Mouse (Mus musculus) kidney, adult 2 months (tissue): ENCODE data around the gene Tjp2. TPM values are rescaled to one million over a fixed set of nuclear protein-coding genes. Genes with fewer than 3 reads are reported as not detected.
A peak's percentile ranks its signal among the peaks of the same experiment; 100 is the strongest.

ENCODE experiments used
- DNase-seq: peaks from one replicate; pipeline ENCODE4 v3.0.0; 2021
- H3K27ac ChIP-seq: fragments of 200-500 bp; 2 replicates; pipeline ENCODE4 v1.5.1; 2012; ENCODE audit warnings: low read depth, low read length, control low read depth, inconsistent platforms; ENCODE audit not compliant: insufficient read depth
- H3K27me3 ChIP-seq: fragments of 200-500 bp; replicated peaks from 2 replicates; pipeline ENCODE4 v1.6.1; 2012; ENCODE audit warnings: mild to moderate bottlenecking, moderate library complexity, low read length, inconsistent platforms; ENCODE audit not compliant: control insufficient read depth, insufficient read depth
- H3K36me3 ChIP-seq: fragments of 200-500 bp; 2 replicates; pipeline ENCODE4 v1.6.1; 2012; ENCODE audit warnings: mild to moderate bottlenecking, moderate library complexity, low read length, inconsistent platforms; ENCODE audit not compliant: control insufficient read depth, insufficient read depth
- H3K4me1 ChIP-seq: fragments of 200-500 bp; 2 replicates; pipeline ENCODE4 v1.6.1; 2011; ENCODE audit warnings: low read length; ENCODE audit not compliant: control insufficient read depth, insufficient read depth
- H3K4me3 ChIP-seq: fragments of 200-500 bp; 2 replicates; pipeline ENCODE4 v1.5.1; 2011; ENCODE audit warnings: mild to moderate bottlenecking, low read depth, low read length, control low read depth; ENCODE audit not compliant: insufficient read depth
- CTCF ChIP-seq: fragments of 200-500 bp; conservative IDR thresholded peaks from 2 replicates; pipeline ENCODE4 v1.5.1; 2011; ENCODE audit warnings: low read depth, mild to moderate bottlenecking, control low read depth, low read length, moderate library complexity, mixed read lengths; ENCODE audit not compliant: insufficient read depth, insufficient read length
- POLR2A ChIP-seq: fragments of 200-500 bp; IDR thresholded peaks from one replicate; pipeline ENCODE4 v1.6.1; 2011; ENCODE audit warnings: low read depth, low read length, control low read depth
- WGBS: fragments of 180-500 bp; shearing (Covaris S2); methylation state at CpG from one replicate; pipeline ENCODE4 v1.1.7; 2018; 5-methylcytosine and 5-hydroxymethylcytosine counted together
- polyA plus RNA-seq: library from polyadenylated mRNA; depleted of rRNA; stranded (reverse); fragments of >200 nt; gene quantifications from 2 replicates; pipeline ENCODE4 v1.2.3, GENCODE M21; 2012

Tjp2 gene
- polyA plus RNA-seq, 1 experiment, result 13.0 TPM

DNA sequence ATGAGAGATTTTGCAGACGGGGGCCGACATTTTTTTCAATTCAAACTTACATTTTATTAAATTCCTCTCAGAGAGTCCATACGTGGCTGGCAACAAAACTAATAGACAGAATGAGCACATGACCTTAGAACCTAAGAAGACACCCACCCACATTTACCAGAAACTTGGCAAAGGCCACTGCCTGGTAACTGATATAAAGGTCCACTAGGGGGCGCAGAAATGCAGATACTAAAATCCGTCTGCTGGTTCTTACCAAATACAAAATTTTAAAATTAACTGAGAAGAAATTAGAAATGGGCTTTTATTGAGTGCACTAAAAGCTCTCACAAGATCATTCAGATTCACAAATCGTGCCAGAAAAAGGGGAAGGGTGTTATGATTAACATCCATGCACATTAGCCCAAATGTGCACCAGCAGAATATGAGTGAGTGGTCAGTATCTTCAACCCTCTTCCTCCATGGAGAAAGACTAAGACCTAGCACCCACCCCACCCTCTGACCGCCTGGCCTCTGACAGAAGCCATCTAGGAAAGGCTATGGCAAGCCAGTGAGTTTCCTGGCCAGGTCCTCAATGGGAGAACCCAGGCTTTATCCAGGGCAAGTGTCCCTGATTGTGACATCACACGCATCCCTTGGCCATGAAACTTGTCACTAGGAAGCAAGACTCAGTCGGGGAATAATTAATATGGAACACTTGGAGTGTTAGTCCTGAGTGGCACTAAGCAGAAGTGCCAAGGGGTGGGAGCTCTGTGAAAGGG lies 71.4 kb downstream of the Tjp2 start:
- H3K27me3 ChIP-seq, result no peaks in the 10 kb centered on the region
- TF ChIP-seq POLR2A (no peak), CTCF (peak; percentile 17; the same call in 1 of the 2 replicates)
- H3K4me3 ChIP-seq, result no peak overlapping the region
- 48% methylated on average over 9 of the region's 9 CpGs for WGBS
- H3K4me1 ChIP-seq, result peaks cover 19% of the 10 kb centered on the region
- peak; percentile 69 for DNase-seq
- H3K36me3 ChIP-seq, result no peaks in the 10 kb centered on the region
- H3K27ac ChIP-seq, result no peak overlapping the region

DNA sequence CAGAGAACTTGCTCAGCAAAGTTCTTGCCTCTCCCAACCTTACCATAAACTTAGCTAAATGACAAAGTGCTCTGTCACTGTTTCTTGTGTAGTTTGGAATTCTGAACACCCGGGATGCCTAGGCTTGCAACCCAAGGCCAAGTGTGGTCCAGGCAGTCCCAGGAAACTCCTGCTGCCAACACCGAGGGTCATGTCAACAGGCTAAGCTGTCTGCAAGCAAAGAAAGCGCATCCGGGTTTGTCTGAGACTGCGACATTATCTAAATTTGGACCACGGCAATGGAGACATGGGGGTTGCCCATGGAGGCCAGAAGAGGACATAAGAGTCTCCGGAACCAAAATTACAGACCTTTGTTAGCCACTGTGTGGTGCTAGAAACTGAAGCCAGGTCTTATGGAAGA lies 80.8 kb downstream of the Tjp2 start:
- 88% methylated on average over 7 of the region's 7 CpGs for WGBS
- no peak for DNase-seq
- no peaks in the 10 kb centered on the region for H3K27me3 ChIP-seq
- no peaks in the 10 kb centered on the region for H3K4me1 ChIP-seq
- H3K4me3 ChIP-seq, result no peak overlapping the region
- H3K27ac ChIP-seq, result no peak overlapping the region
- H3K36me3 ChIP-seq, result no peaks in the 10 kb centered on the region
- no peak for TF ChIP-seq CTCF
- no peak for TF ChIP-seq POLR2A

DNA sequence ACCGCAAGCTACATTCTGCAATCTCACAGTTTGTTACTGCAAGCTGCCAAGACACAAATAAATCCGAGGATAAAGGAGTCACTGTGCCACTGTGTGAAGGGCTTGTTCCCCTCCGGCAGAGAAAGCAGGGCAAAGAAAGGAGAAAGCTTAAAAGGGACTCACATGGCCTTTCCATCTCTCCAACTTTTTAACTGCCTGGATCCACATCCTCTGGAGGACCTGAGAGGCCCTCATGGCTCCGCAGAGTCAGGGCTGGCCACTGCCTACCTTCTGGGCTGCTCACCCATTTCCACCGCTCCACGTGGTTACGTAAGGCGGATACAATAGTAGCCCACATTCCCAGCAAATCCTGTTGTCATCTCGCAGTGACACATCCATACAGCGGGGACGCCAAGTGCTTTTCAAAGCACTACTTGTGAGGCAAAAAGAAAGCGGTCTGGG lies 82.2 kb downstream of the Tjp2 start:
- Histone ChIP-seq H3K36me3 (no peaks in the 10 kb centered on the region), H3K4me1 (no peaks in the 10 kb centered on the region), H3K4me3 (no peak overlapping the region), H3K27ac (no peak overlapping the region), H3K27me3 (no peaks in the 10 kb centered on the region)
- no peak for DNase-seq
- TF ChIP-seq CTCF (no peak), POLR2A (no peak)
- WGBS, result 91% methylated on average over 12 of the region's 12 CpGs

DNA sequence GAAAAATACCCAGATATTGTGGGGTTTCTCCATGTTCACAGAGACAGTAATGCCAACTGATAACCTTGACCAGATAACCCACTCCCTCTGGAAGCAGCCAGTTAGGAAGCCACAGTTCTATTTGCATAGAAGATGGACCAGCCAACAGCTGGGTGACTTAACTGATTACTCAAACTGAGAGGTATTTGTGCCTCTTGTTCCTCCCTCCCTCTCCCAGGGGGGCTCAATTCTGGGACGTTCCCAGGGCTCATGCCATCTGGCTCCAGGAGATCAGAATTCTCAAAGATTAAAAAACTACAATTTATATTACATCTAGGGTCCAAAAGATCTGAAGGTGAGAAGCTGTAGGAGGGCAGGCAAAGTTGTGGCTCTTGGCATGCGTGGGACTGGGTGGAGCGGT lies 84.5 kb downstream of the Tjp2 start:
- no peak overlapping the region for H3K4me3 ChIP-seq
- 74% methylated on average over 3 of the region's 3 CpGs for WGBS
- DNase-seq, result no peak
- TF ChIP-seq POLR2A, result no peak
- no peaks in the 10 kb centered on the region for H3K36me3 ChIP-seq
- H3K4me1 ChIP-seq, result no peaks in the 10 kb centered on the region
- H3K27me3 ChIP-seq, result no peaks in the 10 kb centered on the region
- no peak overlapping the region for H3K27ac ChIP-seq

DNA sequence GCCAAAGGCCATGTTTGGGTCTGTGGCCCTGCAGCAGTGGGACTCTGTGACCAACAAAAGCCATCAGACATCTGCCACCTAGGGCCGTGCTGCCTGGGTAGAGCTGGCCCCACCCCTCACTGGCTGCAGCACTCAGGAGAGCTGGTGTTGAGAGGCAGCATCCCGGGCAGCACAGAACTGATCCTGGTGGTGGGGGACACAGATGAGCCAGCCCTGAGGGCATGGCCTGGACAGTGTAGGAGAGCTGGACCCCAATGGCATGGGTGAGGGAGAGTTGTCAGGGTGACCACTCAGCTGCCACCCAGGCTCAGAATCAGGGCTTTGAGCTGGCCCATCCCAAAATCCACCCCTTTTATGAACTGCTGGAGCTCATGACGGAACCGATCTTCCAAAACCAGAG lies 87.4 kb downstream of the Tjp2 start:
- Histone ChIP-seq H3K27ac (no peak overlapping the region), H3K4me3 (no peak overlapping the region), H3K36me3 (no peaks in the 10 kb centered on the region), H3K4me1 (no peaks in the 10 kb centered on the region), H3K27me3 (no peaks in the 10 kb centered on the region)
- TF ChIP-seq CTCF (no peak), POLR2A (no peak)
- no peak for DNase-seq
- 66% methylated on average over 4 of the region's 4 CpGs for WGBS

DNA sequence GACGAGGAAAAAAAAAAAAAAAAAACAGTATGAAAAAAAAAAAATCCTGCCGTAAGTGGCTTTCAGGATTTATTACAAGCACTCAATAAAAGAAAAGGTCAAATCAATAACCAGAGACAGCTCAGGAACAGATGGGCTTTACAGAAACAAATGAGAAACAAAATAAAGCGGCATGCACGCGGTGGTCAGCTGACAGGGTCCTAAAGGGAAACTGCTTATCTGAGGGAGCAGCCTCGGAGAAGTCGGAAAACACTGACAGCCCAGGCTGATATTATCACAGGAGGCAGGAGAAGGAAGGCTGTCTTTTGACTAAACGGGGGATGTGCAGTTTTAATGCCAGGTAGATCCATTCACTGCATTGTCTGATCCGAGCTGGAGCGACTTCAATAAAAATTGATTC lies 89.8 kb downstream of the Tjp2 start:
- peaks cover 3% of the 10 kb centered on the region; the same call in 1 of the 2 replicates for H3K36me3 ChIP-seq
- TF ChIP-seq POLR2A, result no peak
- TF ChIP-seq CTCF, result no peak
- H3K27ac ChIP-seq, result no peak overlapping the region
- H3K4me3 ChIP-seq, result peak overlapping the region; percentile 13; the same call in 1 of the 2 replicates
- WGBS, result 35% methylated on average over 10 of the region's 10 CpGs
- H3K4me1 ChIP-seq, result no peaks in the 10 kb centered on the region
- H3K27me3 ChIP-seq, result no peaks in the 10 kb centered on the region
- peak; percentile 10 for DNase-seq

DNA sequence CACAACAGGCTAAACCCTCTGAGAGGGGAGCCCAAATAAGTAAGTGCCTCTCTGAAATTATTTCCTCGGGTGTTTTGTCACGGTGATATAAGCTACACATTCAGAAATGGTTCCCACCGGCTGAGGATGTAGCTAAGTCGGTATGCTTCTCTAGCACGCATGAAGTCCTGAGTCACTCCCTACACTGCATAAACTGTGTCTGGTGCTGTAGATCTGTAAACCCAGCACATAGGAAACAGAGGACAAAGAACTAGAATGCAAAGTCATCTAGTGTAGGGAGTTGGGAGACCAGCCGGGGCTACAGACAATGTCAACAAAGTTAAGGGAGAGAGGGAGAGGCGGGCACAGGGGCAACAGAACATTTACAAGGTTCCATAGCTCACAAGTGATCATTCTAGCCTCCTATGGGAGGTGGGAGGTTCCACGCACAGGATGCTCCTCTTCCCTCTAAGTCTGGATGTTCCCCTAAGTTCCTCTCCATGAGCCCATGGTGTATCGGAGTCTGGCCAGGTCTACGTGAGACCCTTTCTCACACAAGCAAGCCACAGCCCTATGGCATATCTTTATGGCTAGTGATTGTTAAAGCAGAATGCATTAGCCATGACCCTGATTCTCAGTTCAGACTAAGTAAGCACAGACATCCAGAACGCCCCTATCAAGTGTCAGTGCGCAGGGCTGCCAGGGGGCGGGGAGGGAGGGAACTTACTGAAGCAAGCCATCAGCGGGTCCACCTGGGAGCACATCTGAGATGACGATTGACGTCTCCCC lies 90.5 kb downstream of the Tjp2 start:
- H3K27me3 ChIP-seq, result no peaks in the 10 kb centered on the region
- WGBS, result 73% methylated on average over 16 of the region's 16 CpGs
- H3K36me3 ChIP-seq, result peaks cover 3% of the 10 kb centered on the region; the same call in 1 of the 2 replicates
- no peak for DNase-seq
- H3K4me1 ChIP-seq, result no peaks in the 10 kb centered on the region
- no peak overlapping the region for H3K4me3 ChIP-seq
- no peak overlapping the region for H3K27ac ChIP-seq
- TF ChIP-seq POLR2A, result no peak
- TF ChIP-seq CTCF, result no peak
